Mouse (Mus musculus) embryonic stem cell, embryonic (primary cell): ENCODE results near the gene Ubxn7.

ENCODE experiments used
- CTCF ChIA-PET, 4 experiments: fragments of 300-600 bp in 2 of 4; fragments of 350-600 bp in 2 of 4; sonication (Branson Sonifier 250); formaldehyde crosslinking; loops; one replicate each; lab custom pipeline; 2022; ENCODE audit warnings: inconsistent platforms in 2 of 4; lab: Charles Lee
- POLR2A ChIA-PET, 4 experiments: fragments of 300-600 bp in 2 of 4; fragments of 350-600 bp in 2 of 4; sonication (Branson Sonifier 250); formaldehyde crosslinking; loops; one replicate each; lab custom pipeline; 2022; ENCODE audit warnings: antibody characterized with exemption in 4 of 4, inconsistent platforms in 1 of 4; lab: Charles Lee

Ubxn7 gene

GRCm38 (mm10) chr16:32337001-32337400 is 4.9 kb downstream of the Ubxn7 start:
- ChIA-PET CTCF (interaction anchor here in 1 of 4 experiments (0.6 kb wide), 1 partner anchor 356 kb away, joined by 4 read pairs; no protein-coding TSS in a partner anchor), POLR2A (interaction anchor here in 1 of 4 experiments (0.7 to 1.3 kb wide), 2 partner anchors 11 to 19 kb away, joined by 3 read pairs; no protein-coding TSS in a partner anchor)

- CTCF ChIA-PET = interaction anchor here in 1 of 4 experiments (0.6 kb wide), 1 partner anchor 86 kb away, joined by 3 read pairs; no protein-coding TSS in a partner anchor
- POLR2A ChIA-PET = interaction anchor here (0.5 to 2.1 kb wide), 7 partner anchors 9 to 134 kb away, joined by 3 to 7 read pairs (median 5); partner anchors contain the start of gene Ubxn7 (in 3 of the 4)
Measured at GRCm38 (mm10) chr16:32340451-32340850, 8.4 kb downstream of the Ubxn7 start.

GRCm38 (mm10) chr16:32345521-32345920 is 13.5 kb downstream of the Ubxn7 start:
- POLR2A ChIA-PET = interaction anchor here (0.8 to 3.6 kb wide), 8 partner anchors 11 to 42 kb away, joined by 3 to 14 read pairs (median 4); partner anchors contain the start of gene Ubxn7 (in 4 of the 4)

GRCm38 (mm10) chr16:32350776-32351175 is 18.7 kb downstream of the Ubxn7 start:
- POLR2A ChIA-PET = interaction anchor here in 2 of 4 experiments (0.7 to 0.9 kb wide), 2 partner anchors 20 to 144 kb away, joined by 3 to 4 read pairs; no protein-coding TSS in a partner anchor

More at GRCm38 (mm10) chr16:32345521-32345920, 13.5 kb downstream of the Ubxn7 start:
- CTCF ChIA-PET = no interaction called here

GRCm38 (mm10) chr16:32363530-32363929 is 31.5 kb downstream of the Ubxn7 start:
- CTCF ChIA-PET = interaction anchor here in 3 of 4 experiments (0.6 to 0.9 kb wide), 4 partner anchors 11 to 67 kb away, joined by 3 to 4 read pairs (median 3); no protein-coding TSS in a partner anchor
- POLR2A ChIA-PET = interaction anchor here in 2 of 4 experiments (0.8 to 1.7 kb wide), 4 partner anchors 30 to 106 kb away, joined by 3 read pairs; partner anchors contain the start of gene Ubxn7 (in 2 of the 2)

More at GRCm38 (mm10) chr16:32350776-32351175, 18.7 kb downstream of the Ubxn7 start:
- CTCF ChIA-PET = interaction anchor here in 1 of 4 experiments (1.1 kb wide), 1 partner anchor 22 kb away, joined by 3 read pairs; no protein-coding TSS in a partner anchor

- POLR2A ChIA-PET = interaction anchor here in 2 of 4 experiments (1.2 to 1.5 kb wide), 4 partner anchors 9 to 369 kb away, joined by 3 to 6 read pairs (median 4); partner anchors contain the start of genes Ubxn7 (in 2 of the 2) and Senp5 (in 1 of the 2)
- CTCF ChIA-PET = interaction anchor here in 3 of 4 experiments (0.6 to 1.5 kb wide), 7 partner anchors 9 to 312 kb away, joined by 3 to 8 read pairs (median 3); no protein-coding TSS in a partner anchor
Measured at GRCm38 (mm10) chr16:32371351-32371750, 39.3 kb downstream of the Ubxn7 start.

- CTCF ChIA-PET = interaction anchor here in 2 of 4 experiments (1.1 to 1.3 kb wide), 2 partner anchors 11 to 120 kb away, joined by 3 to 4 read pairs; no protein-coding TSS in a partner anchor
- POLR2A ChIA-PET = interaction anchor here in 1 of 4 experiments (1.2 kb wide), 2 partner anchors 14 to 48 kb away, joined by 4 read pairs; partner anchors contain the start of gene Ubxn7
Measured at GRCm38 (mm10) chr16:32379575-32379974, 47.5 kb downstream of the Ubxn7 start.

- ChIA-PET CTCF (no interaction called here), POLR2A (interaction anchor here in 1 of 4 experiments (1.4 kb wide), 1 partner anchor 77 kb away, joined by 3 read pairs; no protein-coding TSS in a partner anchor)
Measured at GRCm38 (mm10) chr16:32382901-32383300, 50.8 kb downstream of the Ubxn7 start.

- POLR2A ChIA-PET = no interaction called here
- CTCF ChIA-PET = no interaction called here
Measured at GRCm38 (mm10) chr16:32384885-32385284, 52.8 kb downstream of the Ubxn7 start.

GRCm38 (mm10) chr16:32386826-32387225 is 54.8 kb downstream of the Ubxn7 start:
- CTCF ChIA-PET = no interaction called here

GRCm38 (mm10) chr16:32389049-32389448 is 57.0 kb downstream of the Ubxn7 start:
- POLR2A ChIA-PET = interaction anchor here in 1 of 4 experiments (0.8 to 1.5 kb wide), 7 partner anchors 8 to 143 kb away, joined by 3 to 6 read pairs (median 4); partner anchors contain the start of genes Fbxo45, Tm4sf19 and Wdr53
- CTCF ChIA-PET = interaction anchor here in 1 of 4 experiments (0.5 kb wide), 1 partner anchor 214 kb away, joined by 5 read pairs; no protein-coding TSS in a partner anchor

More at GRCm38 (mm10) chr16:32386826-32387225, 54.8 kb downstream of the Ubxn7 start:
- POLR2A ChIA-PET = interaction anchor here in 1 of 4 experiments (1.1 to 1.6 kb wide), 2 partner anchors 14 to 87 kb away, joined by 3 read pairs; no protein-coding TSS in a partner anchor

GRCm38 (mm10) chr16:32389841-32390240 is 57.8 kb downstream of the Ubxn7 start:
- CTCF ChIA-PET = interaction anchor here in 1 of 4 experiments (1.7 kb wide), 1 partner anchor 18 kb away, joined by 3 read pairs; no protein-coding TSS in a partner anchor
- POLR2A ChIA-PET = interaction anchor here in 1 of 4 experiments (1.3 to 1.5 kb wide), 3 partner anchors 10 to 144 kb away, joined by 3 to 5 read pairs (median 3); partner anchors contain the start of genes Fbxo45, Tm4sf19 and Wdr53

- ChIA-PET CTCF (interaction anchor here in 1 of 4 experiments (1.7 kb wide), 1 partner anchor 19 kb away, joined by 3 read pairs; no protein-coding TSS in a partner anchor), POLR2A (interaction anchor here in 2 of 4 experiments (0.6 to 1.3 kb wide), 6 partner anchors 13 to 1804 kb away, joined by 3 to 5 read pairs (median 3); partner anchors contain the start of genes Tctex1d2 (in 1 of the 2) and Tfrc (in 1 of the 2))
Measured at GRCm38 (mm10) chr16:32390882-32391281, 58.8 kb downstream of the Ubxn7 start.

GRCm38 (mm10) chr16:32395679-32396540 is 63.9 kb downstream of the Ubxn7 start:
- CTCF ChIA-PET = interaction anchor here in 3 of 4 experiments (0.6 to 1.1 kb wide), 3 partner anchors 104 to 284 kb away, joined by 3 to 6 read pairs (median 3); no protein-coding TSS in a partner anchor
- POLR2A ChIA-PET = interaction anchor here in 2 of 4 experiments (0.5 to 1.2 kb wide), 4 partner anchors 23 to 93 kb away, joined by 3 to 8 read pairs (median 3); partner anchors contain the start of genes Pcyt1a (in 1 of the 2) and Tctex1d2 (in 1 of the 2)

- ChIA-PET POLR2A (interaction anchor here in 2 of 4 experiments (0.5 to 1.2 kb wide), 2 partner anchors 23 to 93 kb away, joined by 3 read pairs; partner anchors contain the start of gene Tctex1d2 (in 1 of the 2)), CTCF (interaction anchor here in 3 of 4 experiments (0.6 to 1.1 kb wide), 3 partner anchors 103 to 285 kb away, joined by 3 to 6 read pairs (median 3); no protein-coding TSS in a partner anchor)
Measured at GRCm38 (mm10) chr16:32396541-32396835, 64.4 kb downstream of the Ubxn7 start.

- POLR2A ChIA-PET = no interaction called here
- CTCF ChIA-PET = no interaction called here
Measured at GRCm38 (mm10) chr16:32398206-32398605, 66.1 kb downstream of the Ubxn7 start.

- POLR2A ChIA-PET = interaction anchor here in 2 of 4 experiments (0.5 to 1.6 kb wide), 5 partner anchors 11 to 404 kb away, joined by 3 to 5 read pairs (median 3); no protein-coding TSS in a partner anchor
- CTCF ChIA-PET = interaction anchor here in 1 of 4 experiments (1.0 kb wide), 1 partner anchor 100 kb away, joined by 3 read pairs; no protein-coding TSS in a partner anchor
Measured at GRCm38 (mm10) chr16:32400267-32400666, 68.2 kb downstream of the Ubxn7 start, which contains the start of gene Tm4sf19. Gene Tm4sf19 (plus strand): TSS chr16:32400506.
